Mouse (Mus musculus): ENCODE data around the gene Pld1.

Gene Pld1

DNA sequence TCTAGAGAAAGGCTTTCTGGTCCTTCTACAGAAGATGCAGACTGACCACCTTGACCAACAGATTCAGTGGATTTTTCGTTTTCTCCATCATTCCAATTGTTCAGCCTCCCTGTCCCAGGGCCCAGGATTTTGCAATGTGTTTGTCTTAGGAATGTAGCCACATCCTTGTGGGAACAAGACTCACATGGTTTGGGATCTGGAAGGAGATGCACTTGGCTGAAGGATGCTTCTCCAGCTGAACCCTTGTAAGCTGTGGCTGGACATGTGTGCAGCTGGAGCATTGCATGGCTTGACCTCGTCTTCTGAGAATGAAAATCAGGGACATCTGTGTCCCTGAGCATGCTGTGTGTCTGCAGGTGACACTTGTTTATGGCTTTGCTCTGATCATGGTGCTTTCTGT is 203.6 kb downstream of the Pld1 start:
- DNase-seq (ENCODE audit: low read depth in 2 of 2, low spot score in 2 of 2), result no peak

GRCm38 (mm10) chr3:28144676-28145075 is 206.2 kb downstream of the Pld1 start:
- no peak for DNase-seq (ENCODE audit: low read depth in 2 of 2, low spot score in 2 of 2)

- no peak for DNase-seq (ENCODE audit: low read depth in 2 of 2, low spot score in 2 of 2)
Observed at GRCm38 (mm10) chr3:28145461-28145860, 207.0 kb downstream of the Pld1 start.

DNA sequence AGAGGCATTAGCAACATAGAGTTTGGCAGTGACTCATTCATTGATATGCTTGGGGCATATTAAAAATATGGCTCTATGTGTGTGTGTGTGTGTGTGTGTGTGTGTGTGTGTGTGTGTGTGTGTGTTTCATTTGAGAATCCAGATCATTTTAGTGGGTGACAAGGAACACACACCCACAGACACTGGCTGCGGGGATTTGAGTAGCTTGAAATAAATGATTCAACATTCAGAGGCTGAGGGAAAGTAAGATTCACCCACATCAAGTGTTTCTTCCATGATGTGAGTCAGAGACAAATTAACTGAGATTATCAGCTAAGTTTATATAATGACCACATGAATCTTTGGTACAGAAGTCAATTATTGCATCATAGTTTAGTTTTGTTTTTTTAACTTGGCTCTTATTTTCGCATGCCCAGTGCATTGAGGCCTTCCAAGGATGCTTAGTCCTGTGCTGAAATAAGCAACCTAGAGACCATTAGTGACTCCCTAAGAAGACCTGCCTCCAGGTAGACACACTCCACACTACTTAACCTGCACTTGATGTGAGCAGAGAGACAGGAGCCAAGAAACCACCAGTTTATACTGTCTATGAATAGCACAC is 211.3 kb downstream of the Pld1 start:
- no peak for DNase-seq (ENCODE audit: low read depth in 2 of 2, low spot score in 2 of 2)

- no peak for DNase-seq (ENCODE audit: low read depth in 2 of 2, low spot score in 2 of 2)
Observed at GRCm38 (mm10) chr3:28158006-28158405, 219.5 kb downstream of the Pld1 start.

GRCm38 (mm10) chr3:28158916-28159315 is 220.4 kb downstream of the Pld1 start:
- DNase-seq (ENCODE audit: low read depth in 2 of 2, low spot score in 2 of 2), result no peak

DNA sequence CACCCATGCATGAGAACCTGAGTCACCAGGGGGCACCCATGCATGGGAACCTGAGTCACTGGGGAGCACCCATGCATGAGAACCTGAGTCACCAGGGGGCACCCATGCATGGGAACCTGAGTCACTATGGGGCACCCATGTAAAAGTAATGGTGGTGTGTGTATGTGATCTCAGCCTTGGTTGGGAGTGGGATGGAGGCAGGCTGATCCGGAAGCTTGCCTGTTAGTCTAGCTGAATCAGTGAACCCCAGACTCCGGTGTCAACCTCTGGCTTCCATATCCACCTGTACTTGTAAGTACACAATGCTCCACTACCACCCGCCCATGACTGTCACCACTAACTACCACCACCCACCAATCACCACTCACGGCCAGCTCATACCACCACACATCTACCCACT is 223.9 kb downstream of the Pld1 start:
- no peak for DNase-seq (ENCODE audit: low read depth in 2 of 2, low spot score in 2 of 2)

DNA sequence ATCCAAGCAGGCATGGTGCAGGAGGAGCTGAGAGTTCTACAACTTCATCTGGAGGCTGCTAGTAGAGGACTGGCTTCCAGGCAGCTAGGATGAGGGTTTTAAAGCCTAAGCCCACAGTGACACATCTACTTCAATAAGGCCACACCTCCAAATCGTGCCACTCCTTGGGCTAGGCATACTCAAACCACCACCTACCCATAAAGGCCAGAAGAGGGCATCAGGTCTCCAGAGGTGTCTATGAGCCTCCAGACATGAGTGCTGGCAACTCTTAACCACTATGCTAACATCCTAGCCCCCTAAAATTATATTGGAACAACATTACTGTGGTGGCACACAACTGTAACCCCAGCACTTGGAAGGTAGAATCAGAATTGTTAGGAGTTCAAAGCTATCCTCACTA is 226.2 kb downstream of the Pld1 start:
- no peak for DNase-seq (ENCODE audit: low read depth in 2 of 2, low spot score in 2 of 2)

- DNase-seq (ENCODE audit: low read depth in 2 of 2, low spot score in 2 of 2), result peak; percentile 50 to 67
Observed at GRCm38 (mm10) chr3:28165598-28165997, 227.1 kb downstream of the Pld1 start.

GRCm38 (mm10) chr3:28167796-28168505 is 229.5 kb downstream of the Pld1 start:
- DNase-seq (ENCODE audit: low read depth in 2 of 2, low spot score in 2 of 2), result no peak

- peak; percentile 65 to 81 for DNase-seq (ENCODE audit: low read depth in 2 of 2, low spot score in 2 of 2)
Observed at GRCm38 (mm10) chr3:28170911-28171618, 232.6 kb downstream of the Pld1 start.

DNA sequence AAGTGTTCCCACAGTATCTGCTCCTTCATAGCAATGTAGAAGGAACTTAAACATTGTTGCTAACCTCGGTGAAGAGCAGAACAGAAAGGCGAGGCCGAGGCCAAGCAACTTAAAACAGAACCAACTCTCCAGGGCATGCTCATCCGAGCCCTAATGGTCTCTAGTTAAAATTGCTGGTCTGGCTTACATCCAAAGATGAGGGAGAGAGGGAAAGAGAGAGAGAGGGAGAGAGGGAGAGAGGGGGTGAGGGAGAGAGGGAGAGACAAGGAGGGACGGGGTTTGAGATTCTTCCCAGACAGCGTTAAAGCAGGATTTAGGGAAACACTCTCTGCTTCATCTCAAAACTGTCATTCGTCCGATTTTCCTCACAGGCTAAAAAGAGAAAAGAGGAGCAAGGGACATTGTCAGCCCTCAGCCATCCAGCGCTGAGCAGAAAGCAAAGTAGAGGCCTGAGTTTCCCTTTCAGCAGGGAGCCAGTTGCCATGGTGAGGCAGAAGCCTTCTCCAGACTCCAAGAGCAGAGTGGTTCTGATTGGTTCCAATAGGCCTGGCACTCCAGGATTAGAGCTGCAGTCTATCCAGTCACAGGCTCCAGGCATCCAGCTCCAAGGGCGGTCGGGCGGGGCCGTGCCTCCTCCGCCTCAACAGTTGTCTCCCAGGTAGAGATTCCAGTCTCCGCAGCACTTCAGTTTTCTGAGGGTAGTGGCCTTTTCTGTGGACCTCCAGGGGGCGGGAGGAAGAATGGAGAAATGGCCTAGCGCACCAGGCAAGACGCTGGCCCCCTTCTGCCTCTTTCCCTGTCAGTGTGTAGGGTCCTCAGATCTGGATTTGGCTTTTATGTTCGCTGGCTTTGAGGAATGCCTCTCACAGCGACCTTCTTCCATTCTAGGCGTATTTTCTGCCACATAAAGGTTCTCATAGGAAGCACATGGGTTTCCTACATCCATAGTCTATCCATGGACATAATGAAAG is 237.8 kb downstream of the Pld1 start:
- no peak for DNase-seq (ENCODE audit: low read depth in 2 of 2, low spot score in 2 of 2)

DNA sequence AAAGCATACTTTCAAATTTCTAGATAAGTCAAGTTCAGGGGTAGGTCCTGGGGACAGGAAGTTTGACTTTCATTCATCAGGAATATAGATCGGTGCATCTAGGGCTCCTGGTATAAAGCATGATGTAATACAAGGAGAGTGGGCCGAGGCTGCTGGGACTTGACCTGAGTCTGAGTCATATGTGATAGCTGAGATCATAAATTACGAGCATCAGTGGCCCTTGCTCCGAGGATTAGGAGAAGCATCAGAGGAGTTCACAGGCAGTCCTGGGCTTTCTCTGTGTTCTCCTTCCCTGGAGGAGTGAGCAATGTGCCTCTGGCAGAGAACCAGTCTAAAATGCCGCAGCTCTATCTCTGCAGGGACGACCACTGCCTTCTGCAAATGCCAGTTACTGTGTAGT is 239.8 kb downstream of the Pld1 start:
- no peak for DNase-seq (ENCODE audit: low read depth in 2 of 2, low spot score in 2 of 2)
